Mouse (Mus musculus) MEL (cell line): ENCODE measurements around the gene Tbc1d9. TPM values are rescaled to one million over a fixed set of nuclear protein-coding genes. Genes with fewer than 3 reads are reported as not detected.

Experiments used
- DNase-seq: peaks from one replicate; pipeline ENCODE4 v3.0.0; 2011; ENCODE audit warnings: low read depth, low spot score
- H3K27ac ChIP-seq: 2 replicates; pipeline ENCODE4 v1.5.1; 2012; ENCODE audit warnings: low read depth, mild to moderate bottlenecking, control low read depth, low read length, moderate library complexity; ENCODE audit not compliant: control insufficient read depth
- H3K27me3 ChIP-seq, 2 experiments: fragments of 150-350 bp in 1 of 2; sonication (generic) in 1 of 2; 2 replicates each; pipeline ENCODE4 v1.6.1; 2012; ENCODE audit warnings: low read length in 2 of 2, mild to moderate bottlenecking in 2 of 2, improper control_type of control experiment in 1 of 2, moderate library complexity in 1 of 2; ENCODE audit not compliant: insufficient read depth in 2 of 2, control insufficient read depth in 1 of 2
- H3K36me3 ChIP-seq, 2 experiments: 2 replicates each; pipeline ENCODE4 v1.6.1; 2012 to 2014; ENCODE audit warnings: low read length in 2 of 2, improper control_type of control experiment in 1 of 2, inconsistent platforms in 1 of 2, mild to moderate bottlenecking in 1 of 2; ENCODE audit not compliant: insufficient read depth in 2 of 2, control insufficient read depth in 1 of 2
- H3K4me1 ChIP-seq, 2 experiments: fragments of 150-350 bp in 1 of 2; sonication (generic) in 1 of 2; 2 replicates each; pipeline ENCODE4 v1.6.1; 2012; ENCODE audit warnings: low read length in 2 of 2, improper control_type of control experiment in 1 of 2, mild to moderate bottlenecking in 1 of 2; ENCODE audit not compliant: insufficient read depth in 2 of 2, control insufficient read depth in 1 of 2
- H3K4me3 ChIP-seq, 2 experiments: fragments of 150-350 bp in 1 of 2; sonication (generic) in 1 of 2; 2 replicates each; pipeline ENCODE4 v1.5.1; 2012; ENCODE audit warnings: low read depth in 2 of 2, low read length in 2 of 2, mild to moderate bottlenecking in 2 of 2, moderate library complexity in 2 of 2, control low read depth in 1 of 2, improper control_type of control experiment in 1 of 2; ENCODE audit not compliant: control insufficient read depth in 1 of 2, insufficient read depth in 1 of 2
- H3K79me2 ChIP-seq: 2 replicates; pipeline ENCODE4 v1.6.1; 2012; ENCODE audit warnings: mild to moderate bottlenecking, low read length, moderate library complexity; ENCODE audit not compliant: control insufficient read depth, poor library complexity, insufficient read depth
- H3K9ac ChIP-seq: 2 replicates; pipeline ENCODE4 v1.6.1; 2012; ENCODE audit warnings: low read depth, mild to moderate bottlenecking, control low read depth, low read length, moderate library complexity; ENCODE audit not compliant: control insufficient read depth, poor library complexity, severe bottlenecking
- H3K9me3 ChIP-seq: fragments of 150-350 bp; sonication (generic); replicated peaks from 2 replicates; pipeline ENCODE4 v1.6.1; 2012; ENCODE audit warnings: mild to moderate bottlenecking, low read length, improper control_type of control experiment, moderate library complexity; ENCODE audit not compliant: insufficient read depth
- CHD2 ChIP-seq: IDR thresholded peaks from 2 replicates; pipeline ENCODE4 v1.6.1; 2011; ENCODE audit warnings: low read length, improper control_type of control experiment
- CTCF ChIP-seq, 3 experiments: IDR thresholded peaks in 2 of 3; conservative IDR thresholded peaks in 1 of 3; 2 replicates each; pipeline ENCODE4 v1.5.1; 2011 to 2012; ENCODE audit warnings: low read length in 3 of 3, low read depth in 2 of 3, mild to moderate bottlenecking in 2 of 3, improper control_type of control experiment in 1 of 3, inconsistent platforms in 1 of 3, mixed read lengths in 1 of 3, moderate library complexity in 1 of 3; ENCODE audit not compliant: control insufficient read depth in 1 of 3, insufficient read depth in 1 of 3, poor library complexity in 1 of 3, severe bottlenecking in 1 of 3
- ELF1 ChIP-seq: IDR thresholded peaks from 2 replicates; pipeline ENCODE4 v1.6.1; 2014; ENCODE audit warnings: low read depth, mild to moderate bottlenecking, inconsistent platforms, low read length, improper control_type of control experiment, moderate library complexity
- EP300 ChIP-seq, 2 experiments: IDR thresholded peaks; 2 replicates each; pipeline ENCODE4 v1.6.1; 2011; ENCODE audit warnings: improper control_type of control experiment in 2 of 2, low read length in 2 of 2, low read depth in 1 of 2, mild to moderate bottlenecking in 1 of 2
- ETS1 ChIP-seq: IDR thresholded peaks from 2 replicates; pipeline ENCODE4 v1.6.1; 2012; ENCODE audit warnings: low read depth, mild to moderate bottlenecking, inconsistent platforms, low read length, improper control_type of control experiment, moderate library complexity
- GABPA ChIP-seq: IDR thresholded peaks from 2 replicates; pipeline ENCODE4 v1.6.1; 2012; ENCODE audit warnings: low read depth, mild to moderate bottlenecking, inconsistent platforms, low read length, improper control_type of control experiment, moderate library complexity
- GATA1 ChIP-seq: IDR thresholded peaks from 2 replicates; pipeline ENCODE4 v1.6.1; 2011; ENCODE audit warnings: low read depth, low read length, improper control_type of control experiment
- HCFC1 ChIP-seq: IDR thresholded peaks from 2 replicates; pipeline ENCODE4 v1.6.1; 2012; ENCODE audit warnings: low read depth, mild to moderate bottlenecking, inconsistent platforms, low read length, improper control_type of control experiment, moderate library complexity
- JUND ChIP-seq: IDR thresholded peaks from 2 replicates; pipeline ENCODE4 v1.6.1; 2011; ENCODE audit warnings: low read depth, mild to moderate bottlenecking, improper control_type of control experiment, low read length
- KAT2A ChIP-seq: conservative IDR thresholded peaks from 2 replicates; pipeline ENCODE4 v1.6.1; 2012; ENCODE audit warnings: low read depth, low read length, improper control_type of control experiment, inconsistent platforms
- MAZ ChIP-seq: IDR thresholded peaks from 2 replicates; pipeline ENCODE4 v1.6.1; 2012; ENCODE audit warnings: low read depth, mild to moderate bottlenecking, inconsistent platforms, low read length, improper control_type of control experiment
- MEF2A ChIP-seq: IDR thresholded peaks from 2 replicates; pipeline ENCODE4 v1.6.1; 2014; ENCODE audit warnings: low read depth, mild to moderate bottlenecking, inconsistent platforms, low read length, improper control_type of control experiment; ENCODE audit not compliant: poor library complexity, insufficient replicate concordance, severe bottlenecking; ENCODE audit errors: extremely low read depth
- MXI1 ChIP-seq: IDR thresholded peaks from 2 replicates; pipeline ENCODE4 v1.6.1; 2011; ENCODE audit warnings: mild to moderate bottlenecking, low read depth, low read length, improper control_type of control experiment
- MYC ChIP-seq: IDR thresholded peaks from 2 replicates; pipeline ENCODE4 v1.6.1; 2011; ENCODE audit warnings: low read depth, mild to moderate bottlenecking, low read length, improper control_type of control experiment, moderate library complexity
- NRF1 ChIP-seq: IDR thresholded peaks from 2 replicates; pipeline ENCODE4 v1.6.1; 2014; ENCODE audit warnings: low read depth, mild to moderate bottlenecking, inconsistent platforms, low read length, improper control_type of control experiment, moderate library complexity; ENCODE audit not compliant: poor library complexity, insufficient read depth, severe bottlenecking
- POLR2A ChIP-seq, 2 experiments: IDR thresholded peaks; 2 replicates each; pipeline ENCODE4 v1.6.1; 2011 to 2012; ENCODE audit warnings: low read length in 2 of 2, mild to moderate bottlenecking in 2 of 2, control low read depth in 1 of 2, improper control_type of control experiment in 1 of 2, low read depth in 1 of 2, moderate library complexity in 1 of 2; ENCODE audit not compliant: control insufficient read depth in 1 of 2, insufficient read depth in 1 of 2, poor library complexity in 1 of 2
- POLR2AphosphoS2 ChIP-seq: IDR thresholded peaks from 2 replicates; pipeline ENCODE4 v1.6.1; 2011; ENCODE audit warnings: low read length, improper control_type of control experiment
- RAD21 ChIP-seq: IDR thresholded peaks from 2 replicates; pipeline ENCODE4 v1.6.1; 2011; ENCODE audit warnings: mild to moderate bottlenecking, low read depth, low read length, improper control_type of control experiment
- RCOR1 ChIP-seq: IDR thresholded peaks from 2 replicates; pipeline ENCODE4 v1.6.1; 2012; ENCODE audit warnings: low read depth, mild to moderate bottlenecking, inconsistent platforms, low read length, improper control_type of control experiment
- SIN3A ChIP-seq: IDR thresholded peaks from 2 replicates; pipeline ENCODE4 v1.6.1; 2012; ENCODE audit warnings: low read length, improper control_type of control experiment, inconsistent platforms
- SMC3 ChIP-seq: IDR thresholded peaks from 2 replicates; pipeline ENCODE4 v1.6.1; 2011; ENCODE audit warnings: low read depth, low read length, improper control_type of control experiment
- TBP ChIP-seq: IDR thresholded peaks from 2 replicates; pipeline ENCODE4 v1.8.0; 2011; ENCODE audit warnings: low read depth, low read length, improper control_type of control experiment
- TCF12 ChIP-seq: IDR thresholded peaks from 2 replicates; pipeline ENCODE4 v1.6.1; 2014; ENCODE audit warnings: low read depth, mild to moderate bottlenecking, inconsistent platforms, low read length, improper control_type of control experiment, moderate library complexity
- UBTF ChIP-seq: IDR thresholded peaks from 2 replicates; pipeline ENCODE4 v1.6.1; 2012; ENCODE audit warnings: low read depth, mild to moderate bottlenecking, inconsistent platforms, low read length, improper control_type of control experiment, moderate library complexity, borderline replicate concordance; ENCODE audit not compliant: insufficient read depth
- USF2 ChIP-seq, 2 experiments: IDR thresholded peaks; 2 replicates each; pipeline ENCODE4 v1.6.1; 2011 to 2012; ENCODE audit warnings: improper control_type of control experiment in 2 of 2, low read length in 2 of 2, borderline replicate concordance in 1 of 2, inconsistent platforms in 1 of 2, low read depth in 1 of 2, mild to moderate bottlenecking in 1 of 2; ENCODE audit not compliant: insufficient read depth in 1 of 2
- ZKSCAN1 ChIP-seq: IDR thresholded peaks from 2 replicates; pipeline ENCODE4 v1.6.1; 2012; ENCODE audit warnings: low read depth, mild to moderate bottlenecking, inconsistent platforms, low read length, improper control_type of control experiment, moderate library complexity
- ZNF384 ChIP-seq: IDR thresholded peaks from 2 replicates; pipeline ENCODE4 v1.6.1; 2012; ENCODE audit warnings: low read depth, mild to moderate bottlenecking, inconsistent platforms, low read length, improper control_type of control experiment
- polyA plus RNA-seq, 2 experiments: library from polyadenylated mRNA; stranded (reverse) in 1 of 2; unstranded in 1 of 2; fragments of >175 nt in 1 of 2; fragments of >200 nt in 1 of 2; gene quantifications; 2 replicates each; pipeline versions ENCODE4 v1.2.1 to v1.2.4; 2012; ENCODE audit warnings: low replicate concordance in 2 of 2, low read depth in 1 of 2; ENCODE audit not compliant: insufficient read length in 2 of 2, insufficient read depth in 1 of 2, missing spikeins in 1 of 2
- total RNA-seq: library from RNA; depleted of rRNA; stranded (reverse); fragments of 300-350 nt; gene quantifications from 2 replicates; pipeline ENCODE4 v1.2.3, GENCODE M21; 2012

Gene Tbc1d9
- total and polyA plus RNA-seq, 3 experiments = not detected

DNA sequence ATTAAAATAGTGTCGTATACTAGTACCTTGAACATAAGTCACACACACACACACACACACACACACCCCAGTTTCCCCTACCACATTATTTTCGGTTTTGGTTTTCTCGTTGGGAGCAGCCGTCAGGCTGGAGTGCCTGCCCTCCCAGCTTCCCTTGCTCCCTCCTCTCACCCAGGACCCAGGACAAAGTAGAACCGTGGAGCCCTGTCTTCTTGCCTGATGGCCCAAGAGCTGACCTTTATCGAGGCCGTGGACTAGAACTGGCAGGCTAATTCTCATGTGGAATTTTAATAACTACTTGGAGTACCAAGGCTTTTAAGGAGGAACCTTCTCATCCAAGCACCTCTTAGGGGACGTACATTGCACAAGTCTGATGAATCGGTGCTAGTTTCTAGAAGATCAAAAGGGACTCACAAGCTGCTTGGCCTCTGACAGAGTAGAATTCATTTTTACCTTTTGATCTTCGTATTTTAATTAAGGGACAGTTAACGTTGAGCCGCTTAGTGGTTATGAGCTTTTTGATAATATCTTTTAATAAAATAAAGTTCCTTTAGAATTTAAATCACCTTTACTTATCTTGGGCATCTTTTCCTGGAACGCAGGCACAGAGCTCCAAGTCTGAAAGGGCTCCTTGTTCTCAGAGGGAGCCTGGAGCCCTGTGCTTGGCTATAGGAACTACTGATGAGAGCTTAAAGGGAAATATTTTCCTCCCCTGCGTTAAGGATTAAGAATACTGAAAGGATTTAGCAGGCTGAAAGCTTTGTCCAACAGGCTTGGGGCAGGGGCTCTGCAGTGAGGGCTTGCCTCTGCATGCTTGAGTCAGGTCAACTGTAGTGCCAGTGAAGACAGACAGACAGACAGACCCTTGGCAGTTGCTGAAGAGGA lies 86.5 kb downstream of the Tbc1d9 start:
- H3K4me3 ChIP-seq = no peak overlapping the region
- no peak overlapping the region for H3K9ac ChIP-seq
- H3K4me1 ChIP-seq = no peaks in the 10 kb centered on the region
- TF ChIP-seq RAD21 (no peak), ZNF384 (no peak), MEF2A (no peak), MXI1 (no peak), MAZ (no peak), UBTF (no peak), TBP (no peak), GABPA (no peak), POLR2A (IDR thresholded peaks at IDR 0.05; ENCODE audit: control insufficient read depth in 1 of 2, insufficient read depth in 1 of 2, low read depth in 1 of 2, low read length in 2 of 2, poor library complexity in 1 of 2) (no peak), GATA1 (no peak), SIN3A (no peak), RCOR1 (no peak), ELF1 (no peak), CHD2 (no peak), NRF1 (no peak), MYC (no peak), USF2 (IDR thresholded peaks at IDR 0.05; ENCODE audit: borderline replicate concordance in 1 of 2, insufficient read depth in 1 of 2, low read depth in 1 of 2, low read length in 2 of 2) (no peak), CTCF (IDR thresholded peaks at IDR 0.05 in 2 of 3, conservative IDR thresholded peaks at IDR 0.05 in 1 of 3; ENCODE audit: control insufficient read depth in 1 of 3, insufficient read depth in 1 of 3, low read depth in 2 of 3, low read length in 3 of 3, poor library complexity in 1 of 3, severe bottlenecking in 1 of 3) (no peak), HCFC1 (no peak), TCF12 (no peak)
- H3K27me3 ChIP-seq = no peaks in the 10 kb centered on the region
- no peaks in the 10 kb centered on the region for H3K79me2 ChIP-seq
- H3K36me3 ChIP-seq = no peaks in the 10 kb centered on the region
- no peaks in the 10 kb centered on the region for H3K9me3 ChIP-seq
- DNase-seq = no peak
- H3K27ac ChIP-seq = no peak overlapping the region

DNA sequence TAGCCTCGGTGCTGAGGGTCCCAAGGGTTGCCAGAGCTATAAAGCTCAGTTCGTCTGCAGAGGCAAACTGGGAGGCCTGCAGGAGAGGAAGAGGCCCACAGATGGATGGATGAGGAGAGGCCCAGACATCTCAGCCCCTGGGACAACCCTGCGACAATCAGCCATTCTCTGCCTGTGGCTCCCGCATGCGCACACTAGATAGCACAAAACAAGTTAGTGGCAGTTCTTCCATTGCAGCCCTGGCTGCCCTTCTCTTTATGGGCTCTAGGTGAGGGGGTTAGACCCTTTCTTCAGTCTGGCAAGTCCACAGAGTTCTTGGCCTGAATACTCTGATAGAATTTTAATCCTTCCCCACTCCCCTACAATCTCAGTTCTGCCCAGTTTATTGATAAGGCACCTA lies 87.6 kb downstream of the Tbc1d9 start:
- Histone ChIP-seq H3K27ac (no peak overlapping the region), H3K4me1 (no peaks in the 10 kb centered on the region), H3K79me2 (no peaks in the 10 kb centered on the region), H3K4me3 (no peak overlapping the region), H3K9ac (no peak overlapping the region), H3K9me3 (no peaks in the 10 kb centered on the region), H3K36me3 (no peaks in the 10 kb centered on the region), H3K27me3 (no peaks in the 10 kb centered on the region)
- peak; percentile 58 for DNase-seq
- TF ChIP-seq CTCF (IDR thresholded peaks at IDR 0.05 in 2 of 3, conservative IDR thresholded peaks at IDR 0.05 in 1 of 3; ENCODE audit: control insufficient read depth in 1 of 3, insufficient read depth in 1 of 3, low read depth in 2 of 3, low read length in 3 of 3, poor library complexity in 1 of 3, severe bottlenecking in 1 of 3) (no peak), MXI1 (no peak), SIN3A (no peak), POLR2A (IDR thresholded peaks at IDR 0.05; ENCODE audit: control insufficient read depth in 1 of 2, insufficient read depth in 1 of 2, low read depth in 1 of 2, low read length in 2 of 2, poor library complexity in 1 of 2) (no peak), ZKSCAN1 (no peak), GATA1 (0 out of 2 replicates have a peak, but pooled peaks have one; percentile 1), NRF1 (peak; percentile 47), HCFC1 (no peak), EP300 (IDR thresholded peaks at IDR 0.05; ENCODE audit: low read depth in 1 of 2, low read length in 2 of 2) (no peak), UBTF (no peak), ZNF384 (no peak), MYC (no peak), ETS1 (peak; percentile 58; the same call in 1 of the 2 replicates), SMC3 (no peak), TBP (no peak), MEF2A (no peak), POLR2AphosphoS2 (no peak), CHD2 (no peak), JUND (no peak), KAT2A (no peak), TCF12 (no peak), RCOR1 (no peak)
